Mouse (Mus musculus): ENCODE data around the gene Eddm3b.

GRCm38 (mm10) chr14:51142119-51142518 lies 27.9 kb downstream of the Eddm3b start:
- TF ChIP-seq UBTF (IDR thresholded peaks at IDR 0.05; ENCODE audit: low read depth, low read length) = no peak
- no peak for TF ChIP-seq JUND (conservative IDR thresholded peaks at IDR 0.05; ENCODE audit: low read depth, low read length)
- no peak for TF ChIP-seq CTCF (conservative IDR thresholded peaks at IDR 0.05 in 1 of 2, IDR thresholded peaks at IDR 0.05 in 1 of 2; ENCODE audit: low read depth in 2 of 2, low read length in 2 of 2)
